Mouse (Mus musculus) megakaryocyte, embryonic 14.5 days (primary cell): Measurements from ENCODE around the gene Olfr716.
"Not testable (repeated sequence)": the region's sequence is repeated elsewhere in the genome, so short reads cannot be mapped to it uniquely, and the experiment has no call there.

ENCODE experiments used
- FLI1 ChIP-seq: IDR thresholded peaks from 2 replicates; pipeline ENCODE4 v1.6.1; 2012; ENCODE audit warnings: low read length, inconsistent platforms, mixed read lengths
- GATA1 ChIP-seq: IDR thresholded peaks from 3 replicates; pipeline ENCODE4 v1.6.1; 2012; ENCODE audit warnings: mixed read lengths, low read length, inconsistent platforms, borderline replicate concordance

GRCm38 (mm10) chr7:107110269-107110668 is 27.9 kb upstream of the Olfr716 start, which contains the start of gene Olfr715b:
- TF ChIP-seq GATA1, FLI1: not testable (repeated sequence)
